Mouse (Mus musculus) heart, adult 2 months (tissue): Measurements from ENCODE around the gene Pdcd6ip.

Experiments used
- CTCF ChIP-seq: fragments of 200-600 bp; IDR thresholded peaks from 2 replicates; pipeline ENCODE4 v1.8.1; 2022; ENCODE audit warnings: antibody characterized with exemption, mild to moderate bottlenecking, moderate library complexity
- POLR2A ChIP-seq: fragments of 200-500 bp; IDR thresholded peaks from 2 replicates; pipeline ENCODE4 v1.6.1; 2011; ENCODE audit warnings: mild to moderate bottlenecking, low read depth, low read length, control low read depth; ENCODE audit not compliant: insufficient read depth

DNA sequence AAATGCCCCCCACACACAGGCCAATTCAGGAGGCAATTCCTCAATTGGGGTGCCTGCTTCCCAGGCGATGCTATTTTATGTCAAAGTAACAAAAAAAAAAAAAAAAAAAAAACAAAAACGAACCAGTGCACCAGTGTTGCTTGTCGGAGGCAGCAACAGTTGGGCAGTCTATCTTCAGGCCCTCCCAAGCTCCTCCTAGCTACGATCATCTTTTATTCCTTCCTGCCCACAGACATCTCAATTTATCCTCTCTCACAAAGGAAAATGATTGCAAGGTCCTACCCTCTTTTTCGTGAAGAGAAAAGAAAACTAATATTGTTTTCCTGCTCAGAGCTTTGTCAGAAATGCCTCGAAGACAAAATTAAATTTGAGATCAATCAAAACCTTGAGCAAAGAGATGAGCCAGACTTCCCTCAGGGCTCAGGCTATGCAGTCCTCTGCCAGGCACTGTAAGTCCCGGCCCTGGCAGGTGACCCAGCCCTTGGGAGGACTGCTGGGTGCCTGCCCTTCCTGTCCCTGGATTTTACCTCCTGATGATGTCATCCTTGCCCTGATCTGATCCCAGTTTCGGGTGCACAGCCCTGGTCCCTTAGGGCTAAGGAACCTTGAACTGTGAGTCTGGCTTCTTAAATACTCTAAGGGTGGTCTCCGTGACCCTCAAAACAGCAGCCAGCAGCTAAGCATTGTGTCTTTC, 75.6 kb downstream of the Pdcd6ip start:
- no peak for TF ChIP-seq CTCF
- TF ChIP-seq POLR2A, result no peak
